Mouse (Mus musculus): ENCODE measurements around the gene Mab21l1.

- TF ChIP-seq ZC3H11A (IDR thresholded peaks at IDR 0.05; ENCODE audit: borderline replicate concordance, low read depth, low read length) (no peak), MAFK (IDR thresholded peaks at IDR 0.05; ENCODE audit: insufficient read depth, low read depth, low read length) (no peak)
Measured at GRCm38 (mm10) chr3:55742654-55743053, 39.7 kb upstream of the Mab21l1 start.

Measured in ES-E14 (cell line).